Mouse (Mus musculus): ENCODE results near the gene Ube3b. TPM values are rescaled to one million over a fixed set of nuclear protein-coding genes. Genes with fewer than 3 reads are reported as not detected.

Ube3b gene
- polyA plus RNA-seq, 1 experiment = 43.0 TPM

GRCm38 (mm10) chr5:114412361-114412998 lies 32.1 kb downstream of the Ube3b start:
- no peaks in the 10 kb centered on the region for H3K27me3 ChIP-seq (ENCODE audit: control insufficient read depth, insufficient read depth, low read length, poor library complexity, severe bottlenecking)
- H3K36me3 ChIP-seq (ENCODE audit: control insufficient read depth, insufficient read depth, low read length, poor library complexity, severe bottlenecking) = peaks cover 13% of the 10 kb centered on the region
- no peak overlapping the region for H3K4me3 ChIP-seq (ENCODE audit: low read depth, low read length)
- H3K9me3 ChIP-seq (replicated peaks; ENCODE audit: control insufficient read depth, insufficient read depth, low read length, poor library complexity, severe bottlenecking) = no peaks in the 10 kb centered on the region
- H3K4me1 ChIP-seq (ENCODE audit: control insufficient read depth, insufficient read depth, low read length) = no peaks in the 10 kb centered on the region
- no peak overlapping the region for H3K9ac ChIP-seq (ENCODE audit: low read depth, poor library complexity, severe bottlenecking)
- TF ChIP-seq POLR2A (IDR thresholded peaks at IDR 0.05; ENCODE audit: insufficient read depth, low read length) (no peak), CTCF (IDR thresholded peaks at IDR 0.05; ENCODE audit: low read depth, low read length) (no peak), EP300 (IDR thresholded peaks at IDR 0.05; ENCODE audit: insufficient read depth, low read depth, low read length) (no peak)
- H3K27ac ChIP-seq (ENCODE audit: insufficient read depth, low read length) = no peak overlapping the region

GRCm38 (mm10) chr5:114413067-114413735 lies 32.8 kb downstream of the Ube3b start:
- H3K4me3 ChIP-seq (ENCODE audit: low read depth, low read length) = no peak overlapping the region
- H3K9ac ChIP-seq (ENCODE audit: low read depth, poor library complexity, severe bottlenecking) = no peak overlapping the region
- H3K9me3 ChIP-seq (replicated peaks; ENCODE audit: control insufficient read depth, insufficient read depth, low read length, poor library complexity, severe bottlenecking) = no peaks in the 10 kb centered on the region
- no peak overlapping the region for H3K27ac ChIP-seq (ENCODE audit: insufficient read depth, low read length)
- H3K4me1 ChIP-seq (ENCODE audit: control insufficient read depth, insufficient read depth, low read length) = no peaks in the 10 kb centered on the region
- H3K36me3 ChIP-seq (ENCODE audit: control insufficient read depth, insufficient read depth, low read length, poor library complexity, severe bottlenecking) = peaks cover 11% of the 10 kb centered on the region
- TF ChIP-seq EP300 (IDR thresholded peaks at IDR 0.05; ENCODE audit: insufficient read depth, low read depth, low read length) (no peak), POLR2A (IDR thresholded peaks at IDR 0.05; ENCODE audit: insufficient read depth, low read length) (no peak), CTCF (IDR thresholded peaks at IDR 0.05; ENCODE audit: low read depth, low read length) (no peak)
- no peaks in the 10 kb centered on the region for H3K27me3 ChIP-seq (ENCODE audit: control insufficient read depth, insufficient read depth, low read length, poor library complexity, severe bottlenecking)

- Histone ChIP-seq H3K4me3 (ENCODE audit: low read depth, low read length) (no peak overlapping the region), H3K36me3 (ENCODE audit: control insufficient read depth, insufficient read depth, low read length, poor library complexity, severe bottlenecking) (peaks cover 5% of the 10 kb centered on the region; the same call in 1 of the 2 replicates), H3K27ac (ENCODE audit: insufficient read depth, low read length) (no peak overlapping the region), H3K9me3 (replicated peaks; ENCODE audit: control insufficient read depth, insufficient read depth, low read length, poor library complexity, severe bottlenecking) (no peaks in the 10 kb centered on the region), H3K27me3 (ENCODE audit: control insufficient read depth, insufficient read depth, low read length, poor library complexity, severe bottlenecking) (no peaks in the 10 kb centered on the region), H3K9ac (ENCODE audit: low read depth, poor library complexity, severe bottlenecking) (no peak overlapping the region), H3K4me1 (ENCODE audit: control insufficient read depth, insufficient read depth, low read length) (no peaks in the 10 kb centered on the region)
- TF ChIP-seq CTCF (IDR thresholded peaks at IDR 0.05; ENCODE audit: low read depth, low read length) (no peak), EP300 (IDR thresholded peaks at IDR 0.05; ENCODE audit: insufficient read depth, low read depth, low read length) (no peak), POLR2A (IDR thresholded peaks at IDR 0.05; ENCODE audit: insufficient read depth, low read length) (no peak)
Observed at GRCm38 (mm10) chr5:114415606-114416005, 35.2 kb downstream of the Ube3b start.

GRCm38 (mm10) chr5:114416855-114417254 lies 36.4 kb downstream of the Ube3b start:
- Histone ChIP-seq H3K36me3 (ENCODE audit: control insufficient read depth, insufficient read depth, low read length, poor library complexity, severe bottlenecking) (peaks cover 5% of the 10 kb centered on the region; the same call in 1 of the 2 replicates), H3K4me1 (ENCODE audit: control insufficient read depth, insufficient read depth, low read length) (no peaks in the 10 kb centered on the region), H3K27me3 (ENCODE audit: control insufficient read depth, insufficient read depth, low read length, poor library complexity, severe bottlenecking) (no peaks in the 10 kb centered on the region), H3K9me3 (replicated peaks; ENCODE audit: control insufficient read depth, insufficient read depth, low read length, poor library complexity, severe bottlenecking) (no peaks in the 10 kb centered on the region), H3K27ac (ENCODE audit: insufficient read depth, low read length) (no peak overlapping the region), H3K9ac (ENCODE audit: low read depth, poor library complexity, severe bottlenecking) (no peak overlapping the region), H3K4me3 (ENCODE audit: low read depth, low read length) (no peak overlapping the region)
- TF ChIP-seq POLR2A (IDR thresholded peaks at IDR 0.05; ENCODE audit: insufficient read depth, low read length) (no peak), CTCF (IDR thresholded peaks at IDR 0.05; ENCODE audit: low read depth, low read length) (no peak), EP300 (IDR thresholded peaks at IDR 0.05; ENCODE audit: insufficient read depth, low read depth, low read length) (no peak)

GRCm38 (mm10) chr5:114418541-114418940 lies 38.1 kb downstream of the Ube3b start:
- Histone ChIP-seq H3K36me3 (ENCODE audit: control insufficient read depth, insufficient read depth, low read length, poor library complexity, severe bottlenecking) (peaks cover 5% of the 10 kb centered on the region; the same call in 1 of the 2 replicates), H3K27ac (ENCODE audit: insufficient read depth, low read length) (no peak overlapping the region), H3K4me3 (ENCODE audit: low read depth, low read length) (no peak overlapping the region), H3K9ac (ENCODE audit: low read depth, poor library complexity, severe bottlenecking) (no peak overlapping the region), H3K4me1 (ENCODE audit: control insufficient read depth, insufficient read depth, low read length) (no peaks in the 10 kb centered on the region), H3K9me3 (replicated peaks; ENCODE audit: control insufficient read depth, insufficient read depth, low read length, poor library complexity, severe bottlenecking) (no peaks in the 10 kb centered on the region), H3K27me3 (ENCODE audit: control insufficient read depth, insufficient read depth, low read length, poor library complexity, severe bottlenecking) (no peaks in the 10 kb centered on the region)
- TF ChIP-seq CTCF (IDR thresholded peaks at IDR 0.05; ENCODE audit: low read depth, low read length) (peak; percentile 76), EP300 (IDR thresholded peaks at IDR 0.05; ENCODE audit: insufficient read depth, low read depth, low read length) (no peak)
